Mouse (Mus musculus) heart, postnatal 14 days (tissue): ENCODE measurements around the gene Ucn. TPM values are rescaled to one million over a fixed set of nuclear protein-coding genes. Genes with fewer than 3 reads are reported as not detected.
A peak's percentile ranks its signal among the peaks of the same experiment; 100 is the strongest.

Source experiments
- DNase-seq, 2 experiments: peaks; one replicate each; pipeline ENCODE4 v3.0.0; 2021 to 2022
- intact Hi-C: fragments of 180-260 bp; cut with DNase I; formaldehyde crosslinking; loops from one replicate; pipeline ENCODE4 v1.15.1; 2025
- long read RNA-seq, 2 experiments: library from polyadenylated mRNA; stranded (forward); transcript quantifications; one replicate each; pipeline ENCODE4 v2.0.0; 2021
- total RNA-seq, 2 experiments: library from RNA; stranded (reverse); gene quantifications; 2 replicates each; pipeline ENCODE4 v1.2.3; 2021

The Ucn gene
- total RNA-seq, result not detected
- long read RNA-seq, experiment 1, result 0 reads
- long read RNA-seq, experiment 2, result 0 reads

- intact Hi-C loops, result no loop called here
- peak in 1 of 2 experiments; percentile 17 for DNase-seq
These were observed at the start of gene Ucn for GRCm38 (mm10) chr5:31138241-31138967. Ucn (minus strand) TSS chr5:31138829.

DNA sequence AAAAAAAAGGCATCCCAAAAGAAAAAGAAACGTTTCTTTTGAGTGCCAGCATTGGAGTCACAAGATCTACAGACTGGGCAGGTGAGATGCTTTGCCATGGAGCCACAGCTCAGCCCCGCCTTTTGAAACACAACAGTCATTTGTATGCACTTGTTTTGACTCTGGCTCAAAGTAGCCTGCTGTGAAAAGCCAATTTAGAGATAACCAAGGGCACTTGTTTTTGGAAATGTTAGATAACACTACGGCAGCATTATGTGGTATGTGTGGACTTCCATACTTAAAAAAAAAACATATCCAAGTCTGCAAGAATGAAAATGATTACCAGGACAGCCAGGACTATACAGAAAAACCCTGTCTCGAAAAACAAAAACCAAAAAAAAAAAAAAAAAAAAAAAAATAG, 45.0 kb upstream of the Ucn start:
- intact Hi-C loops, result loop anchor here (10.0 kb wide), 1 partner anchor 141 kb away; no protein-coding TSS in a partner anchor
- DNase-seq, result no peak

DNA sequence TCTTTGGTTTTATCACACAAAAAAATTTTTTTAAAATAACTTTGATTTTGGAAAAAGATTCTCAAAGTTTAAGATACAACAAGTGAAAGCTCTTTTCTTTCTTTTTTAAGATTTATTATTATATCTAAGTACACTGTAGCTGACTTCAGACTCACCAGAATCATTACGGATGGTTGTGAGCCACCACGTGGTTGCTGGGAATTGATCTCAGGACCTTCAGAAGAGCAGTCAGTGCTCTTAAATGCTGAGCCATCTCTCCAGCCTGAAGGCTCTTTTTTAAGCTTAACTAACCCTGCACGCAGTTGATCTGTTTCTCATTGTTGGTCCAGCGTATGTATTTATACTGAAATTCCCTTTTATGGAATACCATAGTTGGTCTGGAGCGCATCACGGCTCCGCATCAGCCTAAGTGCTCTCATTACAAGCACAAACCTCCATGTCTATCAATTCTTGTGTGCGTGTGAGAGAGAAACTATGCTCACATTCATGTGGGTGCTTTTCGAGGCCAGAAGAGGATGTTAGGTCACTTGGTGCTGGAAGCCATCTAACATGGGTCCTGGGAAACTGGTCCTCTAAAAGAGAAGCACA, 42.6 kb upstream of the Ucn start:
- no peak for DNase-seq
- intact Hi-C loops, result loop anchor here (10.0 kb wide), 1 partner anchor 144 kb away; no protein-coding TSS in a partner anchor

DNA sequence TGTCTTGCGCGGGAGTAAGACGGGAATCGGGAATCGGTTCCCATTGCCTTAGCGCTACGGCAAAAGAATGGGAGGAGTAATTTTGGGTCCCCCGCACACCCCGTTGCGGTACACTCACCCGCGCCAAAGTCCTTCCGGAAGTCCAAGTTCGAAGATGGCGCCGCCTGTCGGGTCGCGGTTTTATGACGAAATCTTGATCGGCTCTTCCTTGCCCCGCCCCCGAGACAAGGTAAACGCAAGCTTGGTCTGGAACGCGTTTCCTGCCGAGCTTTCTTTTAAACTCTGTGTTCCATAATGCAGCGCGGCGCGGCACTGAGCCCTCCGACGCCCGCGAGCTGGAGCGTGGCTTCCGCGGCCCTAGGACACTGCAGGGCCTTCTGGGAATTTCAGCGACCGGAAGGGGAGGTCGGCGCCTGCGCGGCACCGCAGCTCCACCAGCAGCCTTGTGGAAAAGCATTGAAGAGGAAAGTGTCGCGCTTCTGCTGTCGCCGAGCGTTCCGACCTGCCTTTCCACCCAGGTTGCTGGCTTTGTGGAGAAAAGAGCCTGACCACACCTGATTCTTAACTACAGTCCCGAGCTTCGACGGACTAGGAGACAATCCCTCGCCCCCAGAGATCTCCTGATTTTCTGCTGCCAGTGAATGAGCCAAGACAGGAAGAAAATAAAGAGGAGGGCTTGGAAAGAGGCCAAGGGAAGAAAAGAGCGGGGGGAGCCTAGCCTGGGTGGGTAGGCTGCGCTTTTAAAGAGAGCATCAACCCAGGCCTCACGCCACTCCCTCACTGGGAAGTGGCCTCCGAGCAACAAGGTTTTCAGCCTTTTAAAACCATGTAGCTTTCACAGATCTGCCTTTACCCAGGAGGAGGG, 41.4 kb upstream of the Ucn start, which contains the start of the genes Gm29609 and Gtf3c2:
Gm29609 (minus strand) TSS at position 146 of the 865 bp plus-strand sequence.
Gtf3c2 (minus strand) TSS at position 379 of the 865 bp plus-strand sequence.
- DNase-seq, result peak; percentile 92 to 96
- intact Hi-C loops, result loop anchor here (5.0 to 10.0 kb wide), 2 partner anchors 123 to 145 kb away; no protein-coding TSS in a partner anchor

- intact Hi-C loops, result loop anchor here (5.0 kb wide), 1 partner anchor 122 kb away; no protein-coding TSS in a partner anchor
- DNase-seq, result no peak
These were observed 40.7 kb upstream of the Ucn start for GRCm38 (mm10) chr5:31179301-31179765.

- intact Hi-C loops, result no loop called here
- no peak for DNase-seq
These were observed 30.0 kb upstream of the Ucn start for GRCm38 (mm10) chr5:31168630-31169029.

GRCm38 (mm10) chr5:31164878-31165277, 26.2 kb upstream of the Ucn start:
- intact Hi-C loops, result no loop called here
- DNase-seq, result no peak

DNA sequence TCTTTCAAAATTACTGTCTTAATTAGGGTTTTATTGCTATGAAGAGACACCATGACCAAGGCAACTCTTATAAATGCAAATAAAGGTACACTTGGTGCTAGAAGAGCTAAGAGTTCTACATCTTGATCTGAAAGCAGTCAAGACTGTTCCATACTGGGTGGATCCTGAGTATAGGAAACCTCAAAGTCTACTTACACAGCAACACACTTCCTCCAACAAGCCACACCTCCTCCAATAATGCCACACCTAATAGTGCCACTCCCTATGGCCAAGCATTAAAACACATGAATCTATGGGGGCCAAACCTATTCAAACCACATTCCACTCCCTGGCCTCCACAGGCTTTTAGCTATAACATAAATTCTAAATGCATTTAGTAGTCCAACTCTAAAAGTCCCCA, 23.8 kb upstream of the Ucn start:
- DNase-seq, result no peak
- intact Hi-C loops, result no loop called here

- intact Hi-C loops, result no loop called here
- DNase-seq, result peak; percentile 81 to 84
These were observed 15.5 kb upstream of the Ucn start, which contains the start of gene Mpv17 for GRCm38 (mm10) chr5:31154152-31154553. Mpv17 (minus strand) TSS chr5:31154251.

DNA sequence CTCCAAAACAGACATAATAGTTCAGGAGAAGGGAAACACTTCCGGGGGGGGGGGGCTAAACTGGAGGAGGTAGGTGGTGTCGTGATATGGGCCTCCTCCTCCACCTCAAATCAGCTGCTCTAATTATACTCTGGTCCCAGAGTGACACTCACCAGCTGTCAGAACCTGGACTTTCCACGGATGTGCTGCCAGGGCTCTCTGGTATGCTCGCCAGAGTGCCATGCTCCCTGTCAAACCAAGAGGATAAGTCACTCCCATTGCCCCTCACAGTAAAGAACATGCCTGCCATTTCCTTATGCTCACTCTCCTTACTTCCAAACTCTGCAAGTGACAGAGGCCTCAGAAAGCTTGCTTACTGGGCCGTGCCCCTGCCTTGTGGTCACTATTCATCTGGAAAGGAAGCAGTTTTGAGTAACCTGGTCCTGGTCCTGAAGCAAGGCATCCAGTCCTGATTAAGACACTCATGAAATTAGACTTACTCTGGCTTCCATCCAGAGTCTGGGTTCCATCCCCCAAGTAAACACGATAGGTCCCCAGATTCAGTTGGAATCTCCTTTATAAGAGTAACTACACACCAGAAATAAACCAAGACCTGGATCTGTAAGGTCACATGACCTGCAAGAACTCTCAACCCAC, 15.0 kb upstream of the Ucn start:
- intact Hi-C loops, result no loop called here
- DNase-seq, result peak; percentile 15 to 40

- intact Hi-C loops, result no loop called here
- DNase-seq, result peak; percentile 23 to 49
These were observed 13.1 kb upstream of the Ucn start for GRCm38 (mm10) chr5:31151746-31152145.

- intact Hi-C loops, result no loop called here
- no peak for DNase-seq
These were observed 11.2 kb upstream of the Ucn start for GRCm38 (mm10) chr5:31149781-31150180.

- DNase-seq, result peak; percentile 15 to 26
- intact Hi-C loops, result no loop called here
These were observed 368 bp upstream of the Ucn start for GRCm38 (mm10) chr5:31138968-31139425.

DNA sequence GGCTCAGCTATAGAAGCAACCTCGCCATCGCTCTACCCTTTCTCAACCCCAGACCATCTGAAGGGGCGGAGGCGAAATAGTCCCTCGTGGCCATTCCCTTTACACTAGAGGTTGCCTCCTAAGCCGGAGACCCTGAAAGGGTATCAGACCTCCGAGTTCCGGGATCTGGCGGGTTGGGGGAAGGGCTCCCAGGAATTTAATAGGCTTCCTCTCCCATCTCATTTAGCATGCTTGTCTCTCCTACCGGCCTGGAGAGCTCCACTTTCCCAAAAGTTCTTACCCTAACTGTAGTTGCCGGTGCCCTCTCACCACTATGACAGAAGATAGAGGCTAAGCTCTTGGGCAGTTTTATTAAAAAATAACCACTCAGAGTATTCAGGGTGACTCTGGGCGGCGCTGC, 971 bp downstream of the Ucn start:
- intact Hi-C loops, result no loop called here
- no peak for DNase-seq

GRCm38 (mm10) chr5:31136730-31137424, 1.8 kb downstream of the Ucn start:
- intact Hi-C loops, result no loop called here
- DNase-seq, result no peak

- intact Hi-C loops, result no loop called here
- no peak for DNase-seq
These were observed 12.6 kb downstream of the Ucn start for GRCm38 (mm10) chr5:31126050-31126449.

GRCm38 (mm10) chr5:31123481-31123880, 15.1 kb downstream of the Ucn start:
- no peak for DNase-seq
- intact Hi-C loops, result no loop called here

DNA sequence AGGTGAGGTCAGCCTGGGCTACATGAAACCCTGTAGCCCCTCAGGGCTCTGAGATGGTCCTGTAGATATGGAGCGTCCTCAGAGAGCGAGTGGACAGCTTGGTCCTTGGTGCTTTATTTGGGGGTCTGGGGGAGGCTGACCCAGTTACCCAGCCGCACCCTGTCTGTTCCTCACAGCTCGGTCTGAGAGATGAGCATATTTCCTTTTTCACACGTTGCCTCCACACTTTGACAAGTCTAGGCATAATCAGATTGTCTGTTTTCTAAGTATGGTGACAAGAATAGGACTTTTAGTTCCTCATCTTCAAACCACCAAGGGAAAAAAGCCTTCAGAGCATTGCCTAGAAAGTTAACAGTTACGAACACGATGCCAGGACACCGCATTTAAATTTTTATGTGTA, 17.5 kb downstream of the Ucn start:
- intact Hi-C loops, result no loop called here
- DNase-seq, result no peak

DNA sequence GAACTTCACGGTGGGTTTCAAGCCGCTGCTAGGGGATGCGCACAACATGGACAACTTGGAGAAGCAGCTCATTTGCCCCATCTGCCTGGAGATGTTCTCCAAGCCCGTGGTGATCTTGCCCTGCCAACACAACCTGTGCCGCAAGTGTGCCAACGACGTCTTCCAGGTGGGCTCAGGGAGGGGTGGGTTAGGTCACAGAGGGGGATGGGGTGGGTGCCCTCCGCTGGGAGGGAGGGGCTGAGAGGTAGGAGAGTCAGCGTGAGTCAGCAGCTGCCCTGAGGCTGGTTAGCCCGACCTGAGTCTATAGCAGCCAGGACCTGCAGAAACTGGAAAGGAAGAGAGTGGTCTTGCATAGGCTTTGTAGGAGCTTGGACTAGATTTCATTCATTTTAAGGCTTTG, 21.7 kb downstream of the Ucn start:
- intact Hi-C loops, result no loop called here
- DNase-seq, result peak in 1 of 2 experiments; percentile 15
